Mouse (Mus musculus): ENCODE measurements around the gene Srrm2.
A peak's percentile ranks its signal among the peaks of the same experiment; 100 is the strongest.

The Srrm2 gene

GRCm38 (mm10) chr17:23790269-23791078 is at the start of gene Srrm2:
Gene Srrm2 (plus strand): TSS chr17:23790532.
- peak; percentile 61 to 74 for DNase-seq

GRCm38 (mm10) chr17:23740598-23741021 is 49.7 kb upstream of the Srrm2 start, which contains the start of gene Paqr4:
Gene Paqr4 (minus strand): TSS chr17:23740867.
- peak in 1 of 2 experiments; percentile 43 for DNase-seq

GRCm38 (mm10) chr17:23741359-23742209 is 48.7 kb upstream of the Srrm2 start:
- peak in 1 of 2 experiments; percentile 30 for DNase-seq

- DNase-seq, result peak; percentile 35 to 53
These were observed 48.0 kb upstream of the Srrm2 start for GRCm38 (mm10) chr17:23742210-23742793.

- DNase-seq, result no peak
These were observed 47.4 kb upstream of the Srrm2 start for GRCm38 (mm10) chr17:23742941-23743340.

- DNase-seq, result no peak
These were observed 46.3 kb upstream of the Srrm2 start for GRCm38 (mm10) chr17:23744076-23744475.

- no peak for DNase-seq
These were observed 45.7 kb upstream of the Srrm2 start for GRCm38 (mm10) chr17:23744651-23745050.

GRCm38 (mm10) chr17:23745301-23746251 is 44.8 kb upstream of the Srrm2 start, which contains the start of gene Kremen2:
Gene Kremen2 (minus strand): TSS chr17:23745833.
- peak in 1 of 2 experiments; percentile 26 for DNase-seq

- DNase-seq, result peak; percentile 34 to 36
These were observed 44.0 kb upstream of the Srrm2 start for GRCm38 (mm10) chr17:23746311-23746710.

GRCm38 (mm10) chr17:23746767-23747166 is 43.6 kb upstream of the Srrm2 start:
- DNase-seq, result no peak

- no peak for DNase-seq
These were observed 42.9 kb upstream of the Srrm2 start for GRCm38 (mm10) chr17:23747471-23747870.

- DNase-seq, result no peak
These were observed 42.3 kb upstream of the Srrm2 start for GRCm38 (mm10) chr17:23748026-23748425.

GRCm38 (mm10) chr17:23748631-23749391 is 41.5 kb upstream of the Srrm2 start:
- DNase-seq, result peak; percentile 83

GRCm38 (mm10) chr17:23749400-23750191 is 40.7 kb upstream of the Srrm2 start:
- no peak for DNase-seq

GRCm38 (mm10) chr17:23755689-23756088 is 34.6 kb upstream of the Srrm2 start:
- no peak for DNase-seq

GRCm38 (mm10) chr17:23757581-23757980 is 32.8 kb upstream of the Srrm2 start:
- DNase-seq, result no peak

GRCm38 (mm10) chr17:23758801-23759200 is 31.5 kb upstream of the Srrm2 start:
- DNase-seq, result peak; percentile 45 to 57

- no peak for DNase-seq
These were observed 30.1 kb upstream of the Srrm2 start for GRCm38 (mm10) chr17:23760231-23760630.

GRCm38 (mm10) chr17:23761155-23761554 is 29.2 kb upstream of the Srrm2 start:
- no peak for DNase-seq

- peak; percentile 66 to 67 for DNase-seq
These were observed 27.4 kb upstream of the Srrm2 start for GRCm38 (mm10) chr17:23762976-23763375.

Data from cerebellum, adult 18-20 months (tissue).